Mouse (Mus musculus) kidney, postnatal 25 days (tissue): ENCODE data around the gene Pum1.

Experiments
- DNase-seq, 2 experiments: peaks; one replicate each; pipeline ENCODE4 v3.0.0; 2021; ENCODE audit warnings: mixed read lengths in 2 of 2

Pum1 gene

GRCm38 (mm10) chr4:130793180-130793501, 130.0 kb downstream of the Pum1 start:
- DNase-seq, result no peak

- DNase-seq, result no peak
Measured at GRCm38 (mm10) chr4:130794771-130795170, 131.7 kb downstream of the Pum1 start.

GRCm38 (mm10) chr4:130795970-130796369, 132.8 kb downstream of the Pum1 start:
- DNase-seq, result no peak

- DNase-seq, result peak; percentile 64 to 77
Measured at GRCm38 (mm10) chr4:130797201-130798051, 134.3 kb downstream of the Pum1 start.

- no peak for DNase-seq
Measured at GRCm38 (mm10) chr4:130798416-130798815, 135.3 kb downstream of the Pum1 start.

- DNase-seq, result peak in 1 of 2 experiments; percentile 45
Measured at GRCm38 (mm10) chr4:130799118-130799517, 136.0 kb downstream of the Pum1 start.

GRCm38 (mm10) chr4:130799582-130799981, 136.5 kb downstream of the Pum1 start:
- no peak for DNase-seq

GRCm38 (mm10) chr4:130800147-130800546, 137.0 kb downstream of the Pum1 start:
- no peak for DNase-seq

- no peak for DNase-seq
Measured at GRCm38 (mm10) chr4:130801198-130801597, 138.1 kb downstream of the Pum1 start.

GRCm38 (mm10) chr4:130801624-130802329, 138.7 kb downstream of the Pum1 start:
- no peak for DNase-seq

- no peak for DNase-seq
Measured at GRCm38 (mm10) chr4:130803591-130803990, 140.5 kb downstream of the Pum1 start.

GRCm38 (mm10) chr4:130804292-130804691, 141.2 kb downstream of the Pum1 start:
- DNase-seq, result no peak

GRCm38 (mm10) chr4:130804771-130805361, 141.7 kb downstream of the Pum1 start:
- DNase-seq, result no peak

GRCm38 (mm10) chr4:130805746-130806145, 142.6 kb downstream of the Pum1 start:
- DNase-seq, result no peak

- no peak for DNase-seq
Measured at GRCm38 (mm10) chr4:130806746-130807145, 143.6 kb downstream of the Pum1 start.

GRCm38 (mm10) chr4:130809784-130810183, 146.7 kb downstream of the Pum1 start:
- DNase-seq, result no peak

- no peak for DNase-seq
Measured at GRCm38 (mm10) chr4:130810845-130811244, 147.7 kb downstream of the Pum1 start.

GRCm38 (mm10) chr4:130811385-130811784, 148.3 kb downstream of the Pum1 start:
- DNase-seq, result no peak

GRCm38 (mm10) chr4:130813958-130814357, 150.8 kb downstream of the Pum1 start:
- DNase-seq, result no peak

GRCm38 (mm10) chr4:130814742-130815330, 151.7 kb downstream of the Pum1 start:
- no peak for DNase-seq

GRCm38 (mm10) chr4:130815860-130816259, 152.7 kb downstream of the Pum1 start:
- no peak for DNase-seq

- no peak for DNase-seq
Measured at GRCm38 (mm10) chr4:130819806-130820205, 156.7 kb downstream of the Pum1 start.

GRCm38 (mm10) chr4:130820594-130821255, 157.6 kb downstream of the Pum1 start:
- no peak for DNase-seq
